Mouse (Mus musculus) kidney, postnatal 0 days (tissue): ENCODE data around the gene Rasgef1b. TPM values are rescaled to one million over a fixed set of nuclear protein-coding genes. Genes with fewer than 3 reads are reported as not detected.

Experiments
- ATAC-seq: fragments of 200-750 bp; cut with Nextera tagmentation; replicated peaks from 2 replicates; pipeline ENCODE4 v1.8.0; 2017; ENCODE audit warnings: low read depth, moderate number of reproducible peaks, moderate TSS enrichment, moderate library complexity; ENCODE audit not compliant: low FRiP score
- DNase-seq: peaks from one replicate; pipeline ENCODE4 v3.0.0-alpha.2; 2016; ENCODE audit warnings: low spot score
- H3K27ac ChIP-seq: fragments of 300-500 bp; sonication (generic); 2 replicates; pipeline ENCODE4 v1.5.1; 2014; ENCODE audit warnings: mild to moderate bottlenecking
- H3K27me3 ChIP-seq: fragments of 300-500 bp; sonication (generic); 2 replicates; pipeline ENCODE4 v1.6.1; 2014; ENCODE audit warnings: low read length, mixed read lengths; ENCODE audit not compliant: insufficient read depth
- H3K36me3 ChIP-seq: fragments of 300-500 bp; sonication (generic); 2 replicates; pipeline ENCODE4 v1.6.1; 2014; ENCODE audit warnings: low read length, mixed read lengths; ENCODE audit not compliant: insufficient read depth
- H3K4me1 ChIP-seq: fragments of 300-500 bp; sonication (generic); replicated peaks from 2 replicates; pipeline ENCODE4 v1.6.1; 2014; ENCODE audit warnings: antibody characterized with exemption, low read length, mixed read lengths; ENCODE audit not compliant: insufficient read depth
- H3K4me2 ChIP-seq: fragments of 300-500 bp; sonication (generic); 2 replicates; pipeline ENCODE4 v1.6.1; 2014; ENCODE audit warnings: mild to moderate bottlenecking, low read length, moderate library complexity, mixed read lengths
- H3K4me3 ChIP-seq: fragments of 300-500 bp; sonication (generic); replicated peaks from 2 replicates; pipeline ENCODE4 v1.5.1; 2014; ENCODE audit warnings: low read depth, low read length
- H3K9ac ChIP-seq: fragments of 300-500 bp; sonication (generic); 2 replicates; pipeline ENCODE4 v1.6.1; 2014; ENCODE audit warnings: low read depth, low read length
- H3K9me3 ChIP-seq: fragments of 300-500 bp; sonication (generic); replicated peaks from 2 replicates; pipeline ENCODE4 v1.6.1; 2016; ENCODE audit warnings: low read length, inconsistent platforms, mixed read lengths
- CTCF ChIP-seq: IDR thresholded peaks from 2 replicates; pipeline ENCODE4 v1.5.1; 2016; ENCODE audit warnings: antibody characterized with exemption, low read depth, mild to moderate bottlenecking, moderate library complexity
- WGBS: fragments of 180-500 bp; shearing (Covaris S2); extraction: QIAGEN DNeasy Blood & Tissue Kit; methylation state at CpG from one replicate; pipeline ENCODE4 v1.1.7; 2014; 5-methylcytosine and 5-hydroxymethylcytosine counted together
- polyA plus RNA-seq: library from polyadenylated mRNA; unstranded; fragments of >200 nt; fragmentation: Nextera tagmentation; extraction: Ambion mirVana; gene quantifications from 2 replicates; pipeline ENCODE4 v1.2.1, GENCODE M21; 2015

Rasgef1b gene
- polyA plus RNA-seq, 1 experiment from 2014 or later: 7.3 TPM

DNA sequence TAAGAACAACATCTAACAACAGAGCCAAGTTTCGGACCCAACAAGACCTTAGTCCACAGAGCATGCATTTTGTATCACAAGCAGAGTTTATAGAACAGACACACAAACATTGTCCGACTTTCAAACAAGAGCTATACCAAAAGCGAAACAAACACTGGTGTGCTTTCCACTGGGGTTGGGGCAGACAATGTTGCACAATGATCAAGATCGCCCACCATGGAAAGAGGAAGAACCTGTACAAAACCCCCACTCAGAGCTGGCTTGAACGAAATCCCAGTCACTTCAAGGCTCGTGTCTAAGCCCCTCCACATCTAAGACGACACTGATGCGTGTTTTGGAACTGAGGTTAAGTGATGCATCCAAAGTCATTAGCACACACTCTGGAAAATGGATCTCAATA lies 462.6 kb downstream of the Rasgef1b start:
- Histone ChIP-seq H3K27me3 (no peaks in the 10 kb centered on the region), H3K36me3 (no peaks in the 10 kb centered on the region), H3K9me3 (no peaks in the 10 kb centered on the region), H3K4me1 (no peaks in the 10 kb centered on the region), H3K4me3 (no peak overlapping the region), H3K9ac (no peak overlapping the region), H3K4me2 (no peak overlapping the region), H3K27ac (no peak overlapping the region)
- ATAC-seq (no peak), DNase-seq (no peak)
- TF ChIP-seq CTCF: no peak
- 90% methylated on average over 8 of the region's 8 CpGs for WGBS

DNA sequence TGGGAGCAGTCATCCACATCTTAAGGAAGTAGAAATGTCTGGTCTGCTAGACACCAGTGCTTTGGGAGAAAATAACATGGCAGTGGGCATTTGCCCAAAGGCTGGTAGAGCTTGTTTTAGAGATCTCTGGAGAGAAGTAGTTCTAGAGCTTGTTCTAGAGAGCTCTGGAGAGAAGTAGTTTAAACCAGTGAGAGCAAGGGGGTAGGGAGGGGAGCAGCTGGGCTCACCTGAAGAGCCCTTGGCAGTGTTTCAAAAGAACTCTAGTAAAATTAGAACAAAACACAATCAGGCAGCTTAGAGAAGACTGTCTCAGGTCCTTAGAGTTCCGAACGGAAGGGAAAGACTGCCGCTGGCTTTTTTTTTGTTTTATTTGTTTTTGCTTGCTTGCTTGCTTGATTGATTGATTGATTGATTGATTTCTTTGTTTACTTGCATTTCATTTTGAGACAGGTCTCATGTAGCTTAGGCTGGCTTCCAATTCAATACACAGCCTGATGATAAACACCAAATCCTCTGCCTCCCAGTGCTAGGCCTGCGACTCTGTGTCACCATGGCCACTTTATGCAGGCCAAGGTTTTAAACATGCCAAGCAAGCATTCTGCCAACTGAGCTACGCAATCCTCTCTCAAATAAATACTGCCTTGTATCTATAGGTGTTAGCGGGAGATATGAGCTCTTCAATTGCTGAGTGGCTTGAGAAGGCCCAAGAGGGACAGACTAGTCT lies 466.5 kb downstream of the Rasgef1b start:
- no peak overlapping the region for H3K4me3 ChIP-seq
- no peak overlapping the region for H3K4me2 ChIP-seq
- H3K9me3 ChIP-seq: no peaks in the 10 kb centered on the region
- no peak for TF ChIP-seq CTCF
- H3K36me3 ChIP-seq: no peaks in the 10 kb centered on the region
- H3K27ac ChIP-seq: peak overlapping the region; percentile 32; the same call in 1 of the 2 replicates
- H3K4me1 ChIP-seq: no peaks in the 10 kb centered on the region
- ATAC-seq (no peak), DNase-seq (no peak)
- 78% methylated on average over 6 of the region's 6 CpGs for WGBS
- no peak overlapping the region for H3K9ac ChIP-seq
- H3K27me3 ChIP-seq: no peaks in the 10 kb centered on the region

DNA sequence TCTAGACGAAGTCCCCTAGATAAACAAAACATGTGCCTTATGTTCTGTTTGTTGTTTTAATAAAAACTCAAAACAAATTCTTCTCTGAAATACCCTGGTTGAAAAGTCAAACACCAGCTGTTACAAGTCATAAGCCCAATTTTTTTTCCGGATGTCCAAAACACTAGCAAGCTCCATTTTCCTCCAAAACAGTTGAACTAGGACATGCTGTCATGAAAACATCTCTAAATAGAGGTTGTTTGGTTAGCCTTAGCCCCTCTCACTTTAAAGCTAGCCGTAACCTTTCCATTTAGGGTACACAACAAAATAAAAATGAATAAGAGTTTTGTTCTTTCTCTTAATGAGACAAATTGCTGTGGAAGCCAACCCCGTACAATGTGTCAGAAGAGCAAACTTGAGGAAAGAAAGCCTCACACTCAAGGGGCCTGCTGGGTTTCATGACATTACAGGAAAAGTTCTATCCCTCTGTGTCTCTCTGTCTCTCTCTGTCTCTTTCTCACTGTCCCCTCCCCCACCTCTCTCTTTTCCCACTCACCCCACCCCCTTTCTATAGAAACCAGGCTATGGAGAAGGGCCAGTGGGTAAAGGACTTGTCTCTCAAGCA lies 467.6 kb downstream of the Rasgef1b start:
- Histone ChIP-seq H3K27ac (peak overlapping the region; percentile 76), H3K27me3 (no peaks in the 10 kb centered on the region), H3K4me3 (no peak overlapping the region), H3K4me1 (no peaks in the 10 kb centered on the region), H3K4me2 (no peak overlapping the region), H3K9me3 (no peaks in the 10 kb centered on the region), H3K9ac (no peak overlapping the region), H3K36me3 (no peaks in the 10 kb centered on the region)
- WGBS: 64% methylated on average over 4 of the region's 4 CpGs
- ATAC-seq (peak; percentile 69; the same call in 1 of the 2 replicates), DNase-seq (peak; percentile 91)
- TF ChIP-seq CTCF: no peak

DNA sequence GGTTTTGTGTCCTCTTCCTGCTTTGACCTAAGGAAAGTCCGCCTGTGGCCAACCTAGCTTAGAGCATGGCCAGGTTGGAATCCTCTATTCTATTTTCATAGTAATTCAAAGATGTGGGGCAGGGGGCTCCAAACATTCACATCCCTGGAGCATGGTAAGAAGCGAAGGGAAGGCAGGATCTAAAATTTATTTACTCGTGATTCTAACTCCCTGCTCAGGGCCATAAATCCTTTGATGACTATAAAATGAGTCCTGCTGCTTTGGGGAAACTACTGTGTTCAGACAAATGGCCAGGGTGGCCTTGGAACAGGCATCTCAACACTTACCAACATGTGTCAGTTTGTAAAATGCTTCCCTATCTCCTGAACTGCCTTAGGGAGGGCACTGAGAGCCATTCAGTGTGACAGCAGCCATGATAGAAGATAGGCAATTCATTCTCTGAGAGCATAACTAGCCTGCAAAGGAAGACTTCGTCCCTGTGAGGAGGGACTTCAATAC lies 470.8 kb downstream of the Rasgef1b start:
- Histone ChIP-seq H3K4me2 (no peak overlapping the region), H3K4me3 (no peak overlapping the region), H3K9me3 (no peaks in the 10 kb centered on the region), H3K4me1 (no peaks in the 10 kb centered on the region), H3K27ac (no peak overlapping the region; the same call in 1 of the 2 replicates), H3K27me3 (no peaks in the 10 kb centered on the region), H3K9ac (no peak overlapping the region), H3K36me3 (no peaks in the 10 kb centered on the region)
- 37% methylated on average over 4 of the region's 4 CpGs for WGBS
- ATAC-seq (no peak), DNase-seq (peak; percentile 62)
- no peak for TF ChIP-seq CTCF

DNA sequence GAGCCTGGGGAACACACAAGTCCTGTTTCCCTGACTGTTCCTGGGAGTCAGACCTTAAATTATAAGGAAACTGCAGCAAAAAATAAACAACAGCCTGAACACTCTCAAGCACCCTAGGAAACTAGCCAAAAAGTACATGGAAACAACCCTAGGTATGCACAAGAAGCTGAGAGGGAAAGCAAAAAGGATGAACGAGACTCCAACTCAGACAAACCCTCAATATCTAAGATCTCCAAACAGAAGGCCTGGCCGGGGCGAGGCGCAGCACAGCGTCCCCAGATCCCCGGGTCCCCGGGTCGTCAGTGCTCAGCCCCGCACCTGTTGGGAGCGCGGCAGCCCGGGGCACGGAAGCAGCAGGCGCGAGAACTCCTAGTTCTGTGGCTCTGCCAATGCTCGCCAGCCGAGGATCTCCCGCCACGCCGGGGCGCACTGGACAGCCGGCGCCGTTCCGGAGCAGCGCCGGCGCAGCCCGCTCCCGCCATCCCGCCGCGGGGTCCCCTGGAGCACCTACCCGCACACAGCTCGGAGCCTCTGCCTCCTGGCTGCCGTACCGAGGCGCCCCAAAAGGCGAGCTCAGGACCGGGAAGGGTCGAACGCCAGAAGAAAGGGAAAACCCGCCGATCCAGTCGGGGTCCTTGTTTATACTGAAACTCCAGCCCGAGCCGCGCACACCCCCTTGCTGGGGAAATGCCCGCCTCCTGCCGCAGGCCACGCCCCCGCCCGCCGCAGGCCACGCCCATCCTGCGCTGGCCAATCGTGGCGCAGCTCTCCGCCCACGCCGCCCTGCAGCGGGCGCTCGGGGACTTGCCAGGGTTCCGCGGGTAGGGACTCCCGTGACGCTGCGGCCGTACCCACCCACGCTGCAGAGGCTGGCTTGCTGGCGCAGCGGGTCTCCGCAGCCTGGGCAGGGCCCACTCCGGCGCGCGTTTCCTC lies 476.4 kb downstream of the Rasgef1b start:
- ATAC-seq (peak; percentile 89), DNase-seq (peak; percentile 95)
- Histone ChIP-seq H3K4me2 (peak overlapping the region; percentile 79), H3K4me3 (peak overlapping the region; percentile 73), H3K36me3 (no peaks in the 10 kb centered on the region), H3K4me1 (no peaks in the 10 kb centered on the region; the same call in 1 of the 2 replicates), H3K27ac (peak overlapping the region; percentile 72), H3K9ac (peak overlapping the region; percentile 70), H3K27me3 (no peaks in the 10 kb centered on the region), H3K9me3 (no peaks in the 10 kb centered on the region)
- peak; percentile 27 for TF ChIP-seq CTCF
- WGBS: under 1% methylated on average over 69 of the region's 78 CpGs
